Mouse (Mus musculus) ovary, postnatal 14 days (tissue): ENCODE results near the gene Lrrc32.
A peak's percentile ranks its signal among the peaks of the same experiment; 100 is the strongest.

Source experiments
- DNase-seq: peaks from one replicate; pipeline ENCODE4 v3.0.0; 2022; ENCODE audit warnings: low spot score

The Lrrc32 gene

GRCm38 (mm10) chr7:98488398-98489130 lies 519 bp upstream of the Lrrc32 start:
- DNase-seq, result no peak

DNA sequence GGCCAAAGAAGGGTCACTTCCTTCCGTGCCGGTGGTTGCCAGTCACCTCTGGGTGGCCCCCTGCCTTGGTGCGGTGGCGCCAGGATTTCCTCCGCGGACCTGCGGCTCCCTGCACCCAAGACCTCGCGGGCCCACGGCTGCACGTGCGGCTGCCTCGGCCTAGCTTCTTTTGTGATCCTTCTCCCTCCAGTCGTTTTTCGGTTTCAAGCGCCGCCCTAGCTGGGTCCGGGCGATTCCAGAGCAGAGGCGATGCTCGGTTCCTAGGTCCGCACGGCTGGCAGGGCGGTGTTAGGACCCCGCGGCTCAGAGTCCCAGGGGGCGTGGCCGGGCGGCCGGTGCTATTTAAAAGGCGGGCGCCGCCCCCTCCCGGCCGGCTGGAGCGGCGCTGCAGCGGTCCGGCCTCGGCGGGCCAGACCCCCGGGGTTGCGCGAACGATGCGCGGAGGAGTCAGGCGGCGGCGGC lies 571 bp downstream of the Lrrc32 start:
- peak; percentile 75 for DNase-seq

DNA sequence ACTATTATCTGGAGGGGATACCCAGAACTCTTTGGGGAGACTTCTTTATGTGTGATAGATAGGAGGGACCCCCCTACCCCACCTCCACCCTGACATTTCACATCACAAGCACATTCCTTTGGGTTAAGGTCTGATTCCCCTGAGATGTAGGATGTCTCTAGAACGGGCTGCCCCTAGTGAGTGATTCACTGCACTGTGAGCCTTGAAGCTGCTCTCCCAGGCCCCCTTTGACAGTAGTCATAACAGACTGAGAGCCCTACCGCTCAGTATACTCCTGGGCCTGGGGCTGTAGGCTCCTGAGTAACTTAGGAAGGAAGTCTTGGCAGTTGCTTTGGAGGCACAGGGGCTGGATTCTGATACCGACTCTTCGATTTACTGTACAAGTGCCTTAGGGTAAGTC lies 1.2 kb downstream of the Lrrc32 start:
- DNase-seq, result no peak

DNA sequence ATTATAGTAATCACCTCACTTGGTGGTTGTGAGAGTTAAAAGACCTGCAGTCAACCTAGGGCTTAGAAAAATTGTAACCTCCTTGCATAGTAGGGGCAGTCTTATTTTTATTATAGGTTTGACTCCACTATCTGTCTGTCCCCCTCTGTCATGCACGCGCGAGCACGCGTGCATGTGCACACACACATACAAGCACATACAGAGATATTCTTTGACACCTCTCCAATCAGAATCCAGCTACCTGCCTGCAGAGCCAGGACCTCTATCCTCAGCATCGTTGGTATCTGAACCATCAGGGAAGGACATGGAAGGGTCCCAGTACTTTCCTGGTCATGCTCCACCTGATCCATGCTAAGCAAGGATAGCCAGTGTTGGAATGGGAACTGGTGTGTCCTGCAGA lies 1.8 kb downstream of the Lrrc32 start:
- DNase-seq, result no peak

DNA sequence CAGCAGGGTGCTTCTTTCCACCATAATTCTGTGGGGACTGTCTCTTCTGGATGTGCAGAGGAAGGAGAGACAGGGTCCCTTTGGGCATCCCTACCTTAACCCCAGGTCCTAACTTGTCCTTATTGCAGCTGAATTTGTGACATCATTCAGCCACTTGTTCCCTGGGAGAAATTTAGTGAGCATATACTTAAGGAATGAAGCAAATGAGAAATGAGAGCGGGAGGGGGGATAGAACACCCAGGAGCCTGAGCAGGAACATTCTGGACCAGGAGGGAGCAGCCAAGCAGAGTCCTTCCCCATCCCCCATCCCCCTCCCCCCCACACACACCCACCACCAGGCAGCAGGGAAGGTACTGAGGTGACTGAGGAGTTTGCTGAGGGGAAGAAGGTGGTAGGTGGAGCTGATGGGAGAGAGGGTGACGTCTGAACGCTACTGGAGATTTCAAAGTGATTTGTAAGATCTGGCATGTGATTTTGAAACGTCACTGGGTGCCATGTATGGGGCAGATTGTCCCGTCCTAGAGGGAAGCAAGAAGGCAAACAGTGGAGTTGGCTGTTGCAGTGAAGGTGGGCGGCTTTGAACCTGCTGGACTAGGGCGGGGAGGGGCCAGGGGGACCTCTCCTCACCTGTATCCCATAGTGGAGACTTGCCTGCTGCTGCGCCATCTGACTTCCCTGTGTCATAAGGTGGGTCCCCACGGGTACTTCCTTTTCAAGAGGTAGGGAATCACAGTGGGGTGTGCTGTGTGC lies 2.5 kb downstream of the Lrrc32 start:
- DNase-seq, result no peak

- DNase-seq, result no peak
Observed at GRCm38 (mm10) chr7:98492331-98492730, 3.2 kb downstream of the Lrrc32 start.

DNA sequence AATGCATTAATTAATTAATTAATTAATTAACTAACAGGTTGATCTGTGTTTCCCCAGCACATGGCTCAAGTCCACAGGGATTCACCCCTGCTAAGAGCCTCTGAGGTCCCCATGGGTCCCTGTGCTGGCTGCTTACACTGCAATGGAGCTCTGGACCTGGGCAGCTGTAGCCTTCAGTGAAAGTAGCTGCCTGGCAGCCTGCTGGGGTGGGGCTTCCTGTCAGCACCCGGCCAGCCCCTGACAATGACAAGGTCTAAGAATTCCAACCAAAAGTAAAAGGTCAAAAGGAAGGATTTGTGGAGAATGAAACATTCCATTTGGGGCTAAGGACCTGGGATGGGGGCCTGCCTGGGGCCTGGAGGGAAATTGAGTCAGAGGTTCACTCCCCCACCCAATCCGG lies 4.2 kb downstream of the Lrrc32 start:
- DNase-seq, result no peak

DNA sequence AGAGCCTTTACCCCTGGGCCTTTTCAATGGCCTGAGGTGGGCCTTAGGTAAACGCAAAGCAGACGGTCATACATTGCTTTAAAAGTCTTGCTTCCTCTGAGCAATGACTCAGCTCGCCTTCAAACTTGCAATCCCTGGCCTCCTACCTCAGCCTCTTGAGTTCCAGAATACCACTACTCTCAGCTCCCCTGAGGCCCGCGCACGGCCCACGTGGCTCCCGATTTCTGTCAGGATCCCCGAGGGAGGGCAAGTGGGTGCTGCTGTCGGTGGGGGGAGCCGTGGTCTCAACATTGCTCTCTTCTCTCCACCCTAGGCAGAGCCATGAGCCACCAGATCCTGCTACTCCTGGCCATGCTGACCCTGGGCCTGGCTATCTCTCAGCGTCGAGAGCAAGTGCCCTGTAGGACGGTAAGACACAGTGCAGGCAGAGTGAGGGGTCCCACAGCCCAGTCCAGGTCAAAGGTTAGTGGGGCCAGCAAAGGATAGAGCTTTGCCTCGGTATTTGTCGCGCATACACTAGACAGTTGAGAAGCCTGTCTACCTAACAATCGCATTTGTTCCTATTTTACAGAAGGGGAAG lies 4.9 kb downstream of the Lrrc32 start:
- DNase-seq, result no peak

- DNase-seq, result no peak
Observed at GRCm38 (mm10) chr7:98495591-98495990, 6.5 kb downstream of the Lrrc32 start.

DNA sequence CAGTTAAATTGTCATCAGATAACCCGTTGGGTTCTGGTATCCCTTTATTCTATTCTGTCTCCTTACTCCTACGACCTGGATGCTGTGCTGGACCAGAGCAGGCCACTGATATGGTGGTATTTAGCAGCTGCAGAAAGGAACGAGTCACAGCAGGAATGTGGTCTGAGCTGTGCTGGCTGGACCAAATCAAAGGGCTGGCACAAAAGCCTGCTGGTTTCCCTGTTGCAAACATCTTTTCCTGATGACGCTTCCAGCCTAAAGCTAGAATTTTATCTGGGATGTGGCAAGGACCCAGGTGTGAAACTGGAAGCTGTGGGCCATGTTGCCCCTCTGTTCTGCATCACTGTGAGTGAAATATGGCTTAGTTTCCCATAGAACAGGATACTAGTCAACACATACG lies 8.4 kb downstream of the Lrrc32 start:
- DNase-seq, result no peak

GRCm38 (mm10) chr7:98498101-98498500 lies 9.0 kb downstream of the Lrrc32 start:
- no peak for DNase-seq

DNA sequence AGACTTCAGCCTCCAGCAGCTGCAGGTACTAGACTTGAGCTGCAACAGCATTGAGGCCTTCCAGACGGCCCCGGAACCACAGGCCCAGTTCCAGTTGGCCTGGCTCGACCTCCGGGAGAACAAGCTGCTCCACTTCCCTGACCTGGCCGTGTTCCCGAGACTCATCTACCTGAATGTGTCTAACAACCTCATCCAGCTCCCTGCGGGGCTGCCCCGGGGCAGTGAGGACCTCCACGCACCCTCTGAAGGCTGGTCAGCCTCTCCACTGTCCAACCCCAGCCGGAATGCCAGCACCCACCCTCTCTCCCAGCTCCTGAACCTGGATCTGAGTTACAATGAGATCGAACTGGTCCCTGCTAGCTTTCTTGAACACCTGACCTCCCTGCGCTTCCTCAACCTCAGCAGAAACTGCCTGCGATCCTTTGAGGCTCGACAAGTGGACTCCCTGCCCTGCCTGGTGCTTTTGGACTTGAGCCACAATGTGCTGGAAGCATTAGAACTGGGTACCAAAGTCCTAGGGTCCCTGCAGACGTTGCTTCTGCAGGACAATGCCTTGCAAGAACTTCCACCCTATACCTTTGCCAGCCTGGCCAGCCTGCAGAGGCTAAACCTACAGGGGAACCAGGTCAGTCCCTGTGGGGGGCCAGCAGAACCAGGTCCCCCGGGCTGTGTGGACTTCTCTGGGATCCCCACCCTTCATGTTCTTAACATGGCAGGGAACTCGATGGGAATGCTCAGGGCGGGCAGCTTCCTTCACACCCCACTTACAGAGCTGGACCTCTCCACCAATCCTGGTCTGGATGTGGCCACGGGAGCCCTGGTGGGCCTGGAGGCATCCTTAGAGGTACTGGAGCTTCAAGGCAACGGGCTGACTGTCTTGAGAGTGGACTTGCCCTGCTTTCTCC lies 9.8 kb downstream of the Lrrc32 start:
- DNase-seq, result no peak

DNA sequence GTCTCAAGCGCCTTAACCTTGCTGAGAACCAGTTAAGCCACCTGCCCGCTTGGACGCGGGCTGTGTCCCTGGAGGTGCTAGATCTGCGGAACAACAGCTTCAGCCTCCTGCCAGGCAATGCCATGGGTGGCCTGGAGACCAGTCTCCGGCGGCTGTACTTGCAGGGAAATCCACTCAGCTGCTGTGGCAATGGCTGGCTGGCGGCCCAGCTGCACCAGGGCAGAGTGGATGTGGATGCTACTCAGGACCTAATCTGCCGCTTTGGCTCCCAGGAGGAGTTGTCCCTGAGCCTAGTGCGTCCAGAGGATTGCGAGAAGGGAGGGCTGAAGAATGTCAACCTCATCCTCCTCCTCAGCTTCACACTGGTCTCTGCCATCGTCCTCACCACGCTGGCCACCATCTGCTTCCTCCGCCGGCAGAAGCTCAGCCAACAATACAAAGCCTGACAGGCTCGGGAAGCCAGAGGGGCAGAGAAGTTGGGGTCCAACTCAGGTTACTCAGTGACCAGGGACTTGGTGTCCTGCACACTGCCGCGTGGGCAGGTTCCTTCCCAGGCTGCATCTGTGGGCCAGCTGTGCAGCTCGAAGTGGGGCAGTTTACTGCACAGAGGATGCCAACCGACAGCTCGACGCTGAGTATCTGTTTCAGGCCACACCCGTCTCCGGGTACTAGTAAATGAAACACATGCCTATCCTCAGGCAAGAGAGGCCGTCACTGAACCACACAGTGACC lies 10.6 kb downstream of the Lrrc32 start:
- no peak for DNase-seq

GRCm38 (mm10) chr7:98500470-98500869 lies 11.4 kb downstream of the Lrrc32 start:
- peak; percentile 47 for DNase-seq

DNA sequence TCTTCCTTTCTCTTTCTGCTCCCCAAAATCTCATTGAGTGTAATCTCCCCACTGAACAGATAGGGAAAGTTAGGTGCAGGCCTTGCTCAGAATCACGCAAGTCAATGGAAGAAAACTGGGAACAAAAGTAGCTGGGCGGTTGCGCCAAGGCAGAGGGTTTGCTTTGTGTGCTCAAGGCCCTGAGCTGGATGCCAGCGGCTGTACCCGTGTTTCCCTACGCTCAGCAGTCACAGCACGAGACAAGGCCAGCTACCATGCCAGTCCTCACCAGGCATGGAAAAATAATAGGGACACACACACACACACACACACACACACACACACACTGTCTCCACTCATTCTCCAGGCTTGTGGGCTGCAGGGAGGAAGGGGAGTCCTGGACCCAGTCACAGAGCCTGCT lies 12.0 kb downstream of the Lrrc32 start:
- DNase-seq, result no peak

- no peak for DNase-seq
Observed at GRCm38 (mm10) chr7:98502921-98503320, 13.8 kb downstream of the Lrrc32 start.

DNA sequence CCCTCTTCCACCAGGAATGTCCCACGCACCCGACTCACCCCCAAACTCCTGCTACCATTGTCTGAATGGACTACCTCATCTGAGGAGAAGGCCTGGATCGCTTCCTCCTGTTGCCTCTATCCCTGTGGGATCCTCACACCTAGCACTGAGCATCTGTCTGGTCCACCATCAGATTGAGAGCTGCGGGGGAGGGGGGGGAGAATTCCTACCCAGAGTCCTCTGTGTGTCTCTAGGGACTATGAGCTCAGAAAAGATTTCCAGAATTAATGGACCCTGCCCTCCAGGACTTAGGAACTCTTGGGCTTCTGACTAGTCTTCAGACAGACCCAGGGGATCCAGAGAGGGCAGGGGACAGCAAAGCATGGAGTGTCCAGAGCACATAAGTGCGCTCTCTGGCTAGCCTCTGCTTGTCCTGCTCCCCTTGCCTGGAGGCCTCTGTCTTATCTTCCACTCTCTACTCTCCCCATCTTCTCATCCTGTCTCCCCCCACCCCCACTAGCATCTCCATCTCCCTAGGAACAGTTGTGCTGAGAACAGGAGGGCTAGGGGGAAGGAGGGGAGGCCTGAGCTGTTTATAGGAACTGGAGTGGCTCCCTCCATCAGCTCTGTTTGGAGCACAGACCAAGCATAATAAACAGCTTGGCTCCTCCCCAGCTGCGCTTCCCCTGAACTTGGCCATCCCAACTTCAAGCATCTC lies 15.0 kb downstream of the Lrrc32 start:
- no peak for DNase-seq

- DNase-seq, result no peak
Observed at GRCm38 (mm10) chr7:98504726-98505314, 15.7 kb downstream of the Lrrc32 start.

DNA sequence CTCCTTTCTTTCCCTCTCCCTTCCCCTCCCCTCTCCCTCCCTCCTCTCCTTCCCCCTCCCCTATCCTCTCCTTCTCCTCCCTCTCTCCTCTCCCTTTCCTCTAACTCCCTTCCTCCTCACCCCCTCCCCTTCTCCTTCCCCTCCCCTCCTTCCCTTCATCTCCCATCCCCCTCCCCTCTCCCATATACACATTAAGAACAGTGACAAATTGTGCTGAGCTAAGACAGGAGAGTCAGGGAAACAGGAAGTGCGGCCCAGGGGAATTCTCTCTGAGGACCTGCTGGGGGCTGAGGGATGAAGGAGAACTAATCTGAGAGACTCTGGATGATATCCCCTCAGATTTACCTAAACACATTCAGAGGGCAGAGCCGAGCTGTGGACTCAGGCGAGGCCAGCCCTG lies 16.6 kb downstream of the Lrrc32 start:
- no peak for DNase-seq
